Mouse (Mus musculus) forebrain, postnatal 0 days (tissue): ENCODE data around the gene Ifrd2. TPM values are rescaled to one million over a fixed set of nuclear protein-coding genes. Genes with fewer than 3 reads are reported as not detected.
A peak's percentile ranks its signal among the peaks of the same experiment; 100 is the strongest.

Experiments
- ATAC-seq: fragments of 200-750 bp; cut with Nextera tagmentation; 2 replicates; pipeline ENCODE4 v1.8.0; 2017; ENCODE audit warnings: mild to moderate bottlenecking, moderate library complexity
- DNase-seq: peaks from one replicate; pipeline ENCODE4 v3.0.0-alpha.2; 2015
- H3K27ac ChIP-seq: fragments of 300-500 bp; sonication (generic); 2 replicates; pipeline ENCODE4 v1.5.1; 2014; ENCODE audit warnings: low read depth, mild to moderate bottlenecking, antibody characterized with exemption, low read length, moderate library complexity, mixed read lengths
- H3K27me3 ChIP-seq: fragments of 300-500 bp; sonication (generic); 2 replicates; pipeline ENCODE4 v1.6.1; 2014; ENCODE audit warnings: mild to moderate bottlenecking, low read length, mixed read lengths; ENCODE audit not compliant: insufficient read depth
- H3K36me3 ChIP-seq: fragments of 300-500 bp; sonication (generic); 2 replicates; pipeline ENCODE4 v1.6.1; 2014; ENCODE audit warnings: mild to moderate bottlenecking, moderate library complexity; ENCODE audit not compliant: insufficient read depth
- H3K4me1 ChIP-seq: fragments of 300-500 bp; sonication (generic); 2 replicates; pipeline ENCODE4 v1.6.1; 2014; ENCODE audit warnings: antibody characterized with exemption; ENCODE audit not compliant: insufficient read depth
- H3K4me2 ChIP-seq: fragments of 300-500 bp; sonication (generic); 2 replicates; pipeline ENCODE4 v1.6.1; 2014; ENCODE audit warnings: low read depth, mild to moderate bottlenecking, moderate library complexity
- H3K4me3 ChIP-seq: fragments of 300-500 bp; sonication (generic); 2 replicates; pipeline ENCODE4 v1.5.1; 2014; ENCODE audit warnings: low read depth, low read length, mixed read lengths
- H3K9ac ChIP-seq: fragments of 300-500 bp; sonication (generic); 2 replicates; pipeline ENCODE4 v1.6.1; 2014; ENCODE audit warnings: mild to moderate bottlenecking
- H3K9me3 ChIP-seq: fragments of 300-500 bp; sonication (generic); 2 replicates; pipeline ENCODE4 v1.6.1; 2016; ENCODE audit warnings: low read length
- CTCF ChIP-seq: sonication (generic); IDR thresholded peaks from 2 replicates; pipeline ENCODE4 v1.5.1; 2016; ENCODE audit warnings: antibody characterized with exemption, control low read depth, low read depth
- WGBS: fragments of 180-500 bp; shearing (Covaris S2); extraction: QIAGEN DNeasy Blood & Tissue Kit; methylation state at CpG from one replicate; pipeline ENCODE4 v1.1.7; 2014; 5-methylcytosine and 5-hydroxymethylcytosine counted together
- polyA plus RNA-seq: library from polyadenylated mRNA; unstranded; fragments of >200 nt; fragmentation: Nextera tagmentation; extraction: Ambion mirVana; gene quantifications from 2 replicates; pipeline ENCODE4 v1.2.1, GENCODE M21; 2015
- total RNA-seq: library from RNA; depleted of rRNA; stranded (reverse); fragments of >200 nt; gene quantifications from 2 replicates; pipeline ENCODE4 v1.2.3, GENCODE M21; 2014; rRNA removed

The Ifrd2 gene
- total and polyA plus RNA-seq, 2 experiments from 2014 or later = 7.4 to 13.8 TPM

DNA sequence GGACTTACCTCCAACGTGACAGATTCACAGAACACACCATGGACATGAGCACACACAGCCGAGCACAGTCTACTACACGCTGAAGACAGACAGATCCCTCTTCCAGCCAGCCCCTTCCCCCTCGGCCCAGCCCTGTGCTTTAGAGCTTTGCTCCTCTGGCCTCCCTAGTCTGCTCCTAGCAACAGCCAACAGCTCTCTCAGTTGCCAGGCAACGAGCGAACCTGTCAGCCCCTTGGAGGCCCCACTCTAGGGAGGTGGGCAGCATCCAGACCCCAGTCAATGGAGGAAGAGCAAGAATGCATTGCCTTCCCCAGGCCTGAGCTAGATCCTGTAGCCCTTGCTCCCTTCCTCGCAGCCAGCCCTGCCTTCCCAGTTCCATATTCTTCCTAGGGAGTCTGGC is 49.6 kb downstream of the Ifrd2 start:
- peak; percentile 63 for DNase-seq
- no peaks in the 10 kb centered on the region for H3K27me3 ChIP-seq
- no peaks in the 10 kb centered on the region for H3K36me3 ChIP-seq
- no peak overlapping the region for H3K4me3 ChIP-seq
- peaks cover 25% of the 10 kb centered on the region for H3K4me1 ChIP-seq
- peak; percentile 32 for ATAC-seq
- no peak overlapping the region for H3K4me2 ChIP-seq
- no peak for TF ChIP-seq CTCF
- peak overlapping the region; percentile 59; the same call in 1 of the 2 replicates for H3K27ac ChIP-seq
- 0 out of 2 replicates have a peak overlapping the region, but pooled peaks have one; percentile 10 for H3K9ac ChIP-seq
- 5% methylated on average over 7 of the region's 7 CpGs for WGBS
- H3K9me3 ChIP-seq = no peaks in the 10 kb centered on the region

DNA sequence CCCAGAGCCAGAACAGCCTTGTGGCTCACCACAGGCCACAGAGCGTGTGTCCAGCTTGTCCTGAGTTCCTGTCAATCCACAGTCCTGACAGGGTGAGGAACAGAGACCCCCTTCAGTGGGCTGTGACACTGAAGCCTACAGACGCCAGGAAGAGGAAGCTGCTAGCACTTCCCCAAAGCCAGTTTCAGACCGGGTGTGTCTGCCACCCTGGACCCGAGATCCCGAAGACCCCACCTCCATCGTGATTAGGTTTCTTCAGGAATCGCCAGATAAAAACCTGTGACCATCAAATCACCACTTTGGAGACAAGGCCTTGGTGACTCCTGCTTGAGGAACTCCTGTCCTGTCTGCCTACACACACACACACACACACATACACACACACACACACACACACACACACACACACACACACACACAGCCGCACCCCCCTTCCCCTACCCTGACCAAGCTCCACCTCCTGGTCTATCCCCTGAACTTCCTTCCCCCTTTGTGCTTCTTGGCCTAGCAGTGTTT is 52.9 kb downstream of the Ifrd2 start:
- TF ChIP-seq CTCF = no peak
- ATAC-seq (no peak), DNase-seq (no peak)
- Histone ChIP-seq H3K4me1 (peaks cover 19% of the 10 kb centered on the region), H3K9me3 (no peaks in the 10 kb centered on the region), H3K4me3 (no peak overlapping the region), H3K27me3 (no peaks in the 10 kb centered on the region), H3K36me3 (no peaks in the 10 kb centered on the region), H3K27ac (no peak overlapping the region), H3K4me2 (no peak overlapping the region), H3K9ac (no peak overlapping the region)
- 41% methylated on average over 8 of the region's 8 CpGs for WGBS

GRCm38 (mm10) chr9:107641666-107642065 is 54.2 kb downstream of the Ifrd2 start:
- H3K27me3 ChIP-seq = no peaks in the 10 kb centered on the region
- H3K4me3 ChIP-seq = no peak overlapping the region
- ATAC-seq (no peak), DNase-seq (no peak)
- H3K9ac ChIP-seq = no peak overlapping the region
- no peaks in the 10 kb centered on the region for H3K9me3 ChIP-seq
- H3K36me3 ChIP-seq = no peaks in the 10 kb centered on the region
- H3K27ac ChIP-seq = no peak overlapping the region
- H3K4me1 ChIP-seq = peaks cover 13% of the 10 kb centered on the region
- H3K4me2 ChIP-seq = no peak overlapping the region
- WGBS = 16% methylated on average over 8 of the region's 8 CpGs
- no peak for TF ChIP-seq CTCF

Other genes with a start within 250 kb of the Ifrd2 start
- 14.1 and 14.2 TPM in 2 replicates for gene Hemk1, start 249.3 kb upstream of the Ifrd2 start, total RNA-seq
- gene Hemk1, start 249.3 kb upstream of the Ifrd2 start, polyA plus RNA-seq = 12.9 and 13.4 TPM in 2 replicates
- gene 6430571L13Rik, start 247.0 kb upstream of the Ifrd2 start, total RNA-seq = 5.2 and 7.2 TPM in 2 replicates
- gene 6430571L13Rik, start 247.0 kb upstream of the Ifrd2 start, polyA plus RNA-seq = 3.7 and 6.0 TPM in 2 replicates
- gene Cacna2d2, start 188.0 kb upstream of the Ifrd2 start, total RNA-seq = 29.7 and 49.5 TPM in 2 replicates
- 3.0 and 5.0 TPM in 2 replicates for gene Cacna2d2, start 188.0 kb upstream of the Ifrd2 start, polyA plus RNA-seq
- gene Tmem115, start 53.7 kb upstream of the Ifrd2 start, total RNA-seq = 44.3 and 51.4 TPM in 2 replicates
- gene Tmem115, start 53.7 kb upstream of the Ifrd2 start, polyA plus RNA-seq = 49.7 and 50.4 TPM in 2 replicates
- gene Cyb561d2, start 45.4 kb upstream of the Ifrd2 start, total RNA-seq = 36.0 and 42.7 TPM in 2 replicates
- 47.0 and 48.3 TPM in 2 replicates for gene Cyb561d2, start 45.4 kb upstream of the Ifrd2 start, polyA plus RNA-seq
- 59.9 and 73.3 TPM in 2 replicates for gene Nprl2, start 45.4 kb upstream of the Ifrd2 start, total RNA-seq
- gene Nprl2, start 45.4 kb upstream of the Ifrd2 start, polyA plus RNA-seq = 65.9 and 70.4 TPM in 2 replicates
- 6.4 and 11.6 TPM in 2 replicates for gene Zmynd10, start 40.3 kb upstream of the Ifrd2 start, total RNA-seq
- gene Zmynd10, start 40.3 kb upstream of the Ifrd2 start, polyA plus RNA-seq = 5.9 and 7.0 TPM in 2 replicates
- gene Rassf1, start 36.1 kb upstream of the Ifrd2 start, total RNA-seq = 21.7 and 25.2 TPM in 2 replicates
- gene Rassf1, start 36.1 kb upstream of the Ifrd2 start, polyA plus RNA-seq = 26.6 and 33.3 TPM in 2 replicates
- gene Tusc2, start 24.4 kb upstream of the Ifrd2 start, total RNA-seq = 109 and 118 TPM in 2 replicates
- gene Tusc2, start 24.4 kb upstream of the Ifrd2 start, polyA plus RNA-seq = 128 and 129 TPM in 2 replicates
- gene Hyal2, start 19.7 kb upstream of the Ifrd2 start, total RNA-seq = 48.5 and 51.5 TPM in 2 replicates
- 42.2 and 43.1 TPM in 2 replicates for gene Hyal2, start 19.7 kb upstream of the Ifrd2 start, polyA plus RNA-seq
- gene Hyal1, start 10.7 kb upstream of the Ifrd2 start, total RNA-seq = 3.5 and 3.9 TPM in 2 replicates
- 1.9 and 2.0 TPM in 2 replicates for gene Hyal1, start 10.7 kb upstream of the Ifrd2 start, polyA plus RNA-seq
- 15.8 and 27.0 TPM in 2 replicates for gene Naa80, start 8.8 kb upstream of the Ifrd2 start, total RNA-seq
- 18.8 and 21.3 TPM in 2 replicates for gene Naa80, start 8.8 kb upstream of the Ifrd2 start, polyA plus RNA-seq
- gene Hyal3, start 6.8 kb upstream of the Ifrd2 start, total RNA-seq = 1.00 and 2.9 TPM in 2 replicates
- 1.3 and 1.5 TPM in 2 replicates for gene Hyal3, start 6.8 kb upstream of the Ifrd2 start, polyA plus RNA-seq
- 6.5 and 6.6 TPM in 2 replicates for gene Sema3b, start 21.6 kb downstream of the Ifrd2 start, total RNA-seq
- 3.9 and 4.4 TPM in 2 replicates for gene Sema3b, start 21.6 kb downstream of the Ifrd2 start, polyA plus RNA-seq
- 200 and 223 TPM in 2 replicates for gene Gnai2, start 47.7 kb downstream of the Ifrd2 start, total RNA-seq
- 267 and 287 TPM in 2 replicates for gene Gnai2, start 47.7 kb downstream of the Ifrd2 start, polyA plus RNA-seq
- 43.5 and 60.9 TPM in 2 replicates for gene Slc38a3, start 81.9 kb downstream of the Ifrd2 start, total RNA-seq
- gene Slc38a3, start 81.9 kb downstream of the Ifrd2 start, polyA plus RNA-seq = 38.7 and 39.8 TPM in 2 replicates
- 0.24 TPM in 1 of 2 replicates, not detected in the other for gene Gnat1, start 92.1 kb downstream of the Ifrd2 start, total RNA-seq
- 0.73 and 1.8 TPM in 2 replicates for gene Gnat1, start 92.1 kb downstream of the Ifrd2 start, polyA plus RNA-seq
- 56.6 and 61.4 TPM in 2 replicates for gene Sema3f, start 122.8 kb downstream of the Ifrd2 start, total RNA-seq
- gene Sema3f, start 122.8 kb downstream of the Ifrd2 start, polyA plus RNA-seq = 7.1 and 7.8 TPM in 2 replicates
- 173 and 208 TPM in 2 replicates for gene Rbm5, start 183.4 kb downstream of the Ifrd2 start, total RNA-seq
- gene Rbm5, start 183.4 kb downstream of the Ifrd2 start, polyA plus RNA-seq = 111 and 152 TPM in 2 replicates